Mouse (Mus musculus) c-Kit-positive CD71-positive TER-119-positive erythroid progenitor cells, embryonic 14.5 days (primary cell): ENCODE measurements around the gene Cnksr1.

Source experiments
- DNase-seq: peaks from one replicate; pipeline ENCODE4 v3.0.0-alpha.2; 2013; ENCODE audit warnings: low spot score

Gene Cnksr1

DNA sequence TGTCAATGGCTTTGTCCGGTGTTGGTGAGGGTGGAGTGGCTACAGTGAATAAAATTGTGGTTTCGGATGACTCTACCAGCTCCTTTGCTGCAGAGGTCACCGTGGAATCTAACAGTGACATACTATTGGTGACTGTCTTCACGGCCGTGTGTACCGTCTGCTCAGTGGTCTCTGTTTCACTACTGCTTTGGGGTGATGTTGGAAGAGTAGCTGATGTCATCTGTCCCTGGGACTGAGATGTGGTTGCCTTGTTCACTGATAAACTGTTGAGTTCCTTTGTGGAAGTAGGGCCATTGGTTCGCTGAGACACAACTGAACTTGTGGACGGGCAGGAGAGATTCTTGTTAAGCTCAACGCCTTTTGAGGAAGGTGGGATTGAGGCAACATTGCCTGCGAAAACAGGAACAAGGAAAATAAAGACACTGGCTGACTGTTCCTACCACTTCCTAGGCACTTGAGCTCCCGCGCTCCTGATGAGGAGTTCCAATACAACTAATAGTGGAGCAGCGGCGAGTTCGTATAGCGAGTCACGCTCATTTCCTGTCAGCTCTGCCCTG is 34.8 kb downstream of the Cnksr1 start:
- DNase-seq, result no peak

DNA sequence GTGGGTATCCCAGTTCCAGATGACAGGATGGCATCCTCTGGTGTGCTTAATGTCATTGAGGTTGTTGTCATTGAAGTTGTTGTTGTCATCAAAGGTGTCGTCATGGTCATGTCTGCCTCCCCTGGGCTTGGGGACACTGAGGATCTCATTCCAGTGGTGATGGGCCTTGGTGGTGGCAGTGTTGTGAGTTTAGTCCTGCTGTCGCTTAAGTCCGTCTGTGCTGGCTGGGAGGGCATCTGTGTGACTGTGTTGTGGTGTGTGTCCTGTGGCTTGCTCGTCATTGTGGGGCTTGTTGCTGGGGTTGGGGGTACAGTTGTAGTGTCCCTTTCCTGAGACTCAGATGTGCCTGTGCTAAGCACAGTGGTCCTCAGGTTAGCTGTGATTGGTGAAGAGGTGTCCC is 35.3 kb downstream of the Cnksr1 start, which contains the start of gene Gm7534:
Gene Gm7534 (minus strand): TSS at position 101 of the 400 bp plus-strand sequence.
- DNase-seq, result no peak

DNA sequence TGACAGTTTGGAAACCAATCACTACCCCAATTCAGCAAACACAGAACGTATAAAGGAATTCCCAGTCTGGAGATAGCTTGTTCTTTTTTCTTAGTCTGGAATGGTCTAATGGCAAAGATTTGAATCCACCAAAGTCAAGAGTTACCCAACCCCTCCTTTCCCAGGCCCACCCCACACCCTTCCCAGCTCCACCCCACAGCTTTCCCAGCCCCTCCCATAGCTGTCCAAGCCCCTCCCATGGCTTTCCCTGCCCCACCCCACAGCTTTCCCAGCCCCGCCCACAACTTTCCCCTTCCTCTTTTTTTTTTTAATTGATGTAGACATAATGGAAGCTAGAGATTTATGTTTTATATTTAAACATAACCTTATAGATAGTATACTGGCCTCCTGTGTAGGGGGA is 38.8 kb downstream of the Cnksr1 start:
- DNase-seq, result no peak

DNA sequence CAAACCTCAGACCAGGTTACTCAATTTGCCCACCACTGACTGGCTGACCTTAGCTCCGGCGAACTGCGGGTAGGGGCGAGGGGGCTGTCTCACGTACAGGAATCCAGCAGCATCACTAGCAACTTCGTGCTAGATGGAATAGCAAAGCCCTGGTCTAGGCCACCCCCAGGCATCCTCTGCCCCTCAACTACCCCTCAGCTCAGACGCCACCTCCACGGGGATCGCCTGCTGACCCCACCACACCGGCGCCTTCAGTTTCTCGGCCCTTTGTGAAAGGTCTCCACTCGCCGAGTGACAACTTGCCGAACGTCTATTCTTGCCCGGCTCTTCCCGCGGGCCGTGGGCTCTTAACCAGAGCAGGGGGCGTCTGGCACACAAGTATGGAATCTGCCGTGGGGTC is 51.9 kb downstream of the Cnksr1 start:
- DNase-seq, result no peak

DNA sequence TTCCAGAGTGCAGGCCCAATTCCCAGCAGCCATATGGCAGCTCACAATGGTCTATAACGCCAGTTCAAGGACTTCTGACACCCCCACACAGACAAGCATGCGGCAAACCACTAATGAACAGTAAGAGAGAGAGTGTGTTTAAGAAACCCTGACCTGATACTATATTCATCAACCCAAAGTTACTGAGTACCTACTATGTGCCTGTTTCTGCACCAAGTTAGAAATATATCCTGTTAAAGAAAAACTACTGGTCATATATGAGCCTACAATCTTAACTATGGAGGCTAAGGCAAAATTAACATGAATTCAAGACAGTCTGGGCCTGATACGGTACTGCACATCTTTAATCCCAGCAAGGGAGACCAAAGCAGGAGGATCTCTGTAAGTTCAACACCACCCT is 52.6 kb downstream of the Cnksr1 start:
- DNase-seq, result no peak

DNA sequence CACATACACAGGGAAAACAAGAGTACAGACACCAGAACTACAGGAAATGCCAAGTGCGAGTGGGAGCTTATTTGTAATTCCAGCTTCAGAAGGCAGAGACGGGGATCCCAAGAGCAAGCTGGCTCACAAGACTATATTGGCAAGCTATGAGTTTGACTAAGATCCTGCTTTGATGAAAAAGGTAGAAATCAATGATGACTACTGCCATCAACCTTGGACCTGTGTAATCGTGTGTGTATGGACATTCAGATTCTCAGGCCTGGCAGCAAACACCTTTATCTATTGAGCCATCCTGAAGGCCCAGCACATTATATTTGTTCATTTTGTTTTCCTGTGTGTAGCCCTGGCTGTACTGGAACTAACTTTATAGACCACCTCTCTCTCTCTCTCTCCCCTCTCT is 54.5 kb downstream of the Cnksr1 start:
- DNase-seq, result no peak

DNA sequence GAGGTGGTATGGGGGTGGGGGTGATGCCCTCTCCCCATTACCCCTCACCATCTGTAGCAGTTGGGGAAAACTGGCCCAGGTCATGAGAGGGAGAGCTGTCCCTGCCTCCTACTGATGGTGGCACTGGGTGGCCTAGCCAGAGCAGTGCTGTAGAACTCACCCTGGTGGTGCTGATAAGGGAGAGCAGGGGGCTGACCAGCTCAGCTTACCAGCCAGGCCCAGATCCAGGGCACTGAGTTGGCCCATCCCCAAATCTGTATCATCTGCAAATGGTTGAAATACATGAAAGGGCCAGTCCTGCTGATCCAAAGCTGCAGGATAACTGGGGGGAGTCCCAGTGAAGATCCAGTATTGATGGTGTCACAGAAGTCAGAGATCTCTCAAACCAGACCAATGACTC is 56.4 kb downstream of the Cnksr1 start:
- DNase-seq, result no peak

DNA sequence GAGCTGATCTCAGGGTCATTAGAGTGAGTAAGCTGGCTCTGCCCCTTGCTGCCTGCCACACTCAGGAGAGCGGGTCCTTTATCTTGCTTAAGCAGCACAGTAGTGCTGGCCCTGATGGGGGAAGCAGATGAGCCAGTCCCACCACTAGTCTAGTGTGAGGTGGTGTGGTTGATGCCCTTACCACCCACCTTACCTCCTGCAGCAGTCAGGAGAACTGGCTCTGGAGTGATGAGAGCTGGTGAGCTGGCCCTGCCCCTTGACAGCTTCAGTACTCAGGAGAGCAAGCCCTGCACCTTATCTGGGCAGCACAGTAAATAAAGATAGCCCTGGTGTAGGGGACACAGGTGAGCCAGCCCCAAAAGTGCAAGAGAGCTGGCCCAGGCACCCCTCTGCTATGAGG is 57.1 kb downstream of the Cnksr1 start:
- DNase-seq, result no peak
